Mouse (Mus musculus) hindbrain, embryonic 16.5 days (tissue): ENCODE data around the gene Atrx. TPM values are rescaled to one million over a fixed set of nuclear protein-coding genes. Genes with fewer than 3 reads are reported as not detected.

Source experiments
- ATAC-seq: fragments of 200-750 bp; cut with Nextera tagmentation; 2 replicates; pipeline ENCODE4 v1.8.0; 2017; ENCODE audit warnings: moderate TSS enrichment, moderate library complexity
- H3K27ac ChIP-seq: fragments of 300-500 bp; sonication (generic); 2 replicates; pipeline ENCODE4 v1.5.1; 2014; ENCODE audit warnings: low read depth, mild to moderate bottlenecking, control low read depth, low read length, moderate library complexity
- H3K27me3 ChIP-seq: fragments of 300-500 bp; sonication (generic); replicated peaks from 2 replicates; pipeline ENCODE4 v1.6.1; 2014; ENCODE audit warnings: low read length; ENCODE audit not compliant: control insufficient read depth, insufficient read depth
- H3K36me3 ChIP-seq: fragments of 300-500 bp; sonication (generic); 2 replicates; pipeline ENCODE4 v1.6.1; 2014; ENCODE audit warnings: mild to moderate bottlenecking, low read length, moderate library complexity, mixed read lengths; ENCODE audit not compliant: control insufficient read depth, insufficient read depth
- H3K4me1 ChIP-seq: fragments of 300-500 bp; sonication (generic); 2 replicates; pipeline ENCODE4 v1.6.1; 2014; ENCODE audit warnings: low read depth, low read length; ENCODE audit not compliant: control insufficient read depth, insufficient read depth
- H3K4me2 ChIP-seq: fragments of 300-500 bp; sonication (generic); 2 replicates; pipeline ENCODE4 v1.6.1; 2014; ENCODE audit warnings: mild to moderate bottlenecking, low read length, control low read depth, moderate library complexity
- H3K4me3 ChIP-seq: fragments of 300-500 bp; sonication (generic); 2 replicates; pipeline ENCODE4 v1.5.1; 2014; ENCODE audit warnings: mild to moderate bottlenecking, low read length, control low read depth, moderate library complexity
- H3K9ac ChIP-seq: fragments of 300-500 bp; sonication (generic); 2 replicates; pipeline ENCODE4 v1.6.1; 2014; ENCODE audit warnings: low read depth, mild to moderate bottlenecking, control low read depth, low read length, moderate library complexity
- H3K9me3 ChIP-seq: fragments of 300-500 bp; sonication (generic); 2 replicates; pipeline ENCODE4 v1.6.1; 2014; ENCODE audit warnings: mild to moderate bottlenecking, low read length, moderate library complexity; ENCODE audit not compliant: control insufficient read depth
- WGBS: fragments of 180-500 bp; shearing (Covaris S2); extraction: QIAGEN DNeasy Blood & Tissue Kit; methylation state at CpG from one replicate; pipeline ENCODE4 v1.1.7; 2014; 5-methylcytosine and 5-hydroxymethylcytosine counted together
- polyA plus RNA-seq: library from polyadenylated mRNA; unstranded; fragments of >200 nt; fragmentation: Nextera tagmentation; extraction: Ambion mirVana; gene quantifications from 2 replicates; pipeline ENCODE4 v1.2.1, GENCODE M21; 2015

Gene Atrx
- polyA plus RNA-seq, 1 experiment from 2014 or later: 232 TPM

DNA sequence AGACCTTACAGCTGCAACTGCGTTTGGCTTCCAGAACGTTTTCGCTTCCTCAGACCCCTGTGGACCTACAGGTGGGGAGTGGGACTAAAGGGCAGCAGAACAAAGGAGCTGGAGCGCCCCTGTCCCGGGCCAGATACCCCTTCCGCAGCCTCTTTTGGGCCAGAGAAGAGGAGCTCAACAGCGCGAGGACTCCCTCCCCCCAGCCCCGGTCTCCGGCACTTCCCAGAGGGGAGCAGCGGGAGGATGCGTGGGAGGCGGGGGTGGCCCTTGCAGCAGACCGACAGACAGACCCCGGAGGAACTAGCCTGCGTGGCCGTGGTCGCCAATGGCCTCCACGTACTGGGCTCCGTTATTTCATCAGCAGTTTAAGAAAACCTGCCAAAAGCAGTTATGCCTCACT is 165.6 kb downstream of the Atrx start:
- Histone ChIP-seq H3K27me3 (peaks cover 23% of the 10 kb centered on the region), H3K4me2 (peak overlapping the region; percentile 69), H3K4me3 (peak overlapping the region; percentile 47), H3K9ac (peak overlapping the region; percentile 41), H3K27ac (no peak overlapping the region), H3K36me3 (no peaks in the 10 kb centered on the region), H3K9me3 (no peaks in the 10 kb centered on the region), H3K4me1 (no peaks in the 10 kb centered on the region; the same call in 1 of the 2 replicates)
- 14% methylated on average over 20 of the region's 20 CpGs for WGBS
- peak; percentile 58 for ATAC-seq

DNA sequence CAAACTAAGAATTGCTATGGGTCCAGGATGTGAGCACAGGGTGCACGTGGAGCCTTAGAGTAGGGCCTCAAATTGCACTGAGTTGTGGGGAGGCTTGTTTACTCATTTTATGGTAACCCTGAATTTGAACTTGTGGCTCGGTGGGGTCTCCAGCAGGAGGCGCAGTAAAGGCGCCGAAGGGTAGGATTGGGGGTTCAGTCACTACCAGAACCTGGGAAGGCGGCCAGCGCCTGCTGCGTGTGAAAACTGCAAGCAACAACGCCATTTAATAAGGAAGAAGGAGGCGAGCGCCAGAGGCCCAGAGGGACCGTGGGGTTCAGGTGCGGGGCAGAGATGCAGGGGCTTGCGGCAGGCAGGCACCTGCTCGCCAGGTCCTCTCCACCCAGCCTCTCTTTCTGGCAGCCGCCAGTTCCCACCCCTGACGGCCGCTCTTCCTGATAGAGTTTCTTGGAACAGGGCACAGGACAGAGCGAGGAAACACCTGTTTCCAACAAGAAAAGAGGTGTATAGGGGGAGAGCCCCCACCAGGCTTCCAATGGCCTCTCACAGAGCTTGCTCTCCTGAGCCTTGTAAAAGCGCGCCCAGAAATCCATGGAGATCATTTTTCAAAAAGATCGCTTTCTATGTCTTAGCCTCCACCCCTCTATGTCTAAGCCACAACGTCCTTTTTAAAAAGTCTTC is 166.2 kb downstream of the Atrx start:
- H3K4me3 ChIP-seq: peak overlapping the region; percentile 47
- WGBS: 27% methylated on average over 23 of the region's 23 CpGs
- H3K27me3 ChIP-seq: peaks cover 23% of the 10 kb centered on the region
- H3K9me3 ChIP-seq: no peaks in the 10 kb centered on the region
- H3K4me1 ChIP-seq: no peaks in the 10 kb centered on the region; the same call in 1 of the 2 replicates
- H3K9ac ChIP-seq: no peak overlapping the region; the same call in 1 of the 2 replicates
- peak; percentile 22; the same call in 1 of the 2 replicates for ATAC-seq
- H3K4me2 ChIP-seq: peak overlapping the region; percentile 69
- no peak overlapping the region for H3K27ac ChIP-seq
- H3K36me3 ChIP-seq: no peaks in the 10 kb centered on the region

Other genes with a start within 250 kb of the Atrx start
- gene Fgf16, start 165.1 kb downstream of the Atrx start, polyA plus RNA-seq: 0.09 and 0.13 TPM in 2 replicates
- 21.4 and 22.7 TPM in 2 replicates for gene Magt1, start 82.5 kb upstream of the Atrx start, polyA plus RNA-seq
- 384 and 412 TPM in 2 replicates for gene Cox7b, start 86.3 kb upstream of the Atrx start, polyA plus RNA-seq
- 10.2 and 13.4 TPM in 2 replicates for gene Atp7a, start 97.9 kb upstream of the Atrx start, polyA plus RNA-seq
- 0.21 and 0.51 TPM in 2 replicates for gene Tlr13, start 213.8 kb upstream of the Atrx start, polyA plus RNA-seq